Comparison of ENCODE assay signal across 10 mouse cellular contexts in genomic region chr7:19456628-19457027, GRCm38 (mm10). TPM values are rescaled to one million over a fixed set of nuclear protein-coding genes. Genes with fewer than 3 reads are reported as not detected.
DNase-seq lines count a peak whose midpoint lies in the region; ATAC-seq and TF ChIP-seq lines count a peak whose summit lies in the region.
"Had no signal": no experiment of that assay in that cellular context is flagged by ENCODE, and none has a peak within 500 bp of the region (broad histone marks: within the 10 kb centered on the region; RNA-seq: fewer than 3 reads in every experiment).

No protein-coding gene starts in this region.

- no peak overlapping the region for H3ac ChIP-seq in myocyte (ENCODE audit: control insufficient read depth, insufficient read length)

- H3K9ac ChIP-seq in heart, embryonic 12.5 days: 0 out of 2 replicates have a peak overlapping the region, but pooled peaks have one; percentile 7
- no peak overlapping the region for H3K9ac ChIP-seq in lung, embryonic 16.5 days (ENCODE audit: low read length)
- H3K9ac ChIP-seq in hindbrain, embryonic 11.5 days (ENCODE audit: low read depth, low read length): no peak overlapping the region

- H3K9me3 ChIP-seq in heart, embryonic 12.5 days (replicated peaks): no peaks in the 10 kb centered on the region
- no peaks in the 10 kb centered on the region for H3K9me3 ChIP-seq in lung, embryonic 16.5 days (ENCODE audit: control insufficient read depth, low read length)
- H3K9me3 ChIP-seq in hindbrain, embryonic 11.5 days (ENCODE audit: control insufficient read depth, low read length): no peaks in the 10 kb centered on the region

- H3K27ac ChIP-seq in heart, embryonic 12.5 days (ENCODE audit: poor library complexity, severe bottlenecking): no peak overlapping the region
- no peak overlapping the region for H3K27ac ChIP-seq in lung, embryonic 16.5 days (ENCODE audit: low read length)
- no peak overlapping the region for H3K27ac ChIP-seq in hindbrain, embryonic 11.5 days (ENCODE audit: low read depth, low read length)

- H3K4me2 ChIP-seq in heart, embryonic 12.5 days: peak overlapping the region; percentile 97
- H3K4me2 ChIP-seq in lung, embryonic 16.5 days (ENCODE audit: low read depth, low read length): peak overlapping the region; percentile 89
- H3K4me2 ChIP-seq in hindbrain, embryonic 11.5 days (replicated peaks; ENCODE audit: low read depth, low read length): peak overlapping the region; percentile 97; the same call in 1 of the 2 replicates
- H3K4me2 ChIP-seq in myocyte (ENCODE audit: low read depth): peak overlapping the region; percentile 69

- intact Hi-C loops in heart, postnatal 14 days (cut with DNase I): no loop called here

- H3K4me3 ChIP-seq in heart, embryonic 12.5 days: peak overlapping the region; percentile 100
- H3K4me3 ChIP-seq in lung, embryonic 16.5 days (ENCODE audit: low read length): no peak overlapping the region
- H3K4me3 ChIP-seq in hindbrain, embryonic 11.5 days (ENCODE audit: low read depth, low read length): peak overlapping the region; percentile 99
- H3K4me3 ChIP-seq in myocyte: peak overlapping the region; percentile 64

- H3K36me3 ChIP-seq in heart, embryonic 12.5 days: peaks cover 34% of the 10 kb centered on the region
- 0 out of 2 replicates have a peak, but pooled peaks cover under 1% of the 10 kb centered on the region for H3K36me3 ChIP-seq in lung, embryonic 16.5 days (ENCODE audit: control insufficient read depth, insufficient read depth, low read length)
- H3K36me3 ChIP-seq in hindbrain, embryonic 11.5 days (ENCODE audit: control insufficient read depth, insufficient read depth, low read length): peaks cover 2% of the 10 kb centered on the region; the same call in 1 of the 2 replicates
- no peaks in the 10 kb centered on the region for H3K36me3 ChIP-seq in myocyte (ENCODE audit: control insufficient read depth, insufficient read depth)

- no peak for DNase-seq in heart, postnatal 14 days
- DNase-seq in lung, postnatal 25 days (ENCODE audit: low spot score): no peak
- no peak for DNase-seq in hindbrain, embryonic 11.5 days (ENCODE audit: low spot score)
- no peak for DNase-seq in adipocyte (ENCODE audit: low spot score)
- DNase-seq in thymus, postnatal 4 days: no peak
- DNase-seq: gastrocnemius, postnatal 14 days; right cerebral cortex, postnatal 4 days had no signal

- 93% methylated on average over 7 of the region's 7 CpGs for WGBS in heart, embryonic 12.5 days
- 89% methylated on average over 7 of the region's 7 CpGs for WGBS in lung, embryonic 16.5 days
- 97% methylated on average over 7 of the region's 7 CpGs for WGBS in hindbrain, embryonic 11.5 days

- ATAC-seq in heart, embryonic 12.5 days (ENCODE audit: insufficient number of reproducible peaks, low FRiP score): no peak
- no peak for ATAC-seq in lung, embryonic 16.5 days (ENCODE audit: low read depth)
- ATAC-seq in hindbrain, embryonic 11.5 days (ENCODE audit: low FRiP score): no peak

- peaks cover 24% of the 10 kb centered on the region for H3K4me1 ChIP-seq in heart, embryonic 12.5 days (replicated peaks)
- peaks cover 18% of the 10 kb centered on the region for H3K4me1 ChIP-seq in lung, embryonic 16.5 days (replicated peaks; ENCODE audit: control insufficient read depth, insufficient read depth, low read length)
- peaks cover 8% of the 10 kb centered on the region; the same call in 1 of the 2 replicates for H3K4me1 ChIP-seq in hindbrain, embryonic 11.5 days (replicated peaks; ENCODE audit: control insufficient read depth, insufficient read depth, low read length)

- TF ChIP-seq POLR2A in myocyte (IDR thresholded peaks at IDR 0.05; ENCODE audit: insufficient read length, low read depth): no peak

- no peaks in the 10 kb centered on the region for H3K27me3 ChIP-seq in heart, embryonic 12.5 days (replicated peaks)
- H3K27me3 ChIP-seq in lung, embryonic 16.5 days (ENCODE audit: control insufficient read depth, insufficient read depth, low read depth, low read length): no peaks in the 10 kb centered on the region
- H3K27me3 ChIP-seq in hindbrain, embryonic 11.5 days (ENCODE audit: control insufficient read depth, insufficient read depth, low read length): no peaks in the 10 kb centered on the region
- H3K27me3 ChIP-seq in myocyte (ENCODE audit: control insufficient read depth, insufficient read depth, insufficient read length): no peaks in the 10 kb centered on the region

- H3K79me2 ChIP-seq in myocyte (ENCODE audit: control insufficient read depth, insufficient read depth): peaks cover 20% of the 10 kb centered on the region

TF ChIP-seq in myocyte, 11 proteins besides CTCF, POLR2A, EP300 and RAD21:
- TF ChIP-seq MYOD1 (IDR thresholded peaks at IDR 0.05; ENCODE audit: control insufficient read depth in 1 of 3, insufficient read length in 2 of 3, low read depth in 2 of 3) (peak in 2 of 3 experiments; percentile 40 to 78), E2F4 (IDR thresholded peaks at IDR 0.05; ENCODE audit: insufficient read depth) (no peak)
TF ChIP-seq in myocyte: peak in this region for 1.

RNA-seq across cellular contexts. Expression of gene Mark4, which starts 2.0 kb away (rescaled TPM):
- polyA plus RNA-seq in heart, embryonic 12.5 days (2016; fragmentation: Nextera tagmentation; extraction: Ambion mirVana): 11.4 and 11.7 TPM in 2 replicates
- 10 to 100 TPM; 23.3 to 25.0 TPM for total RNA-seq in heart, postnatal 14 days (2021)
- polyA plus RNA-seq in lung, embryonic 16.5 days (2015; fragmentation: Nextera tagmentation; extraction: Ambion mirVana): 5.2 TPM in 2 replicates
- 11.5 and 13.3 TPM in 2 replicates for polyA plus RNA-seq in hindbrain, embryonic 11.5 days (2014; fragmentation: Nextera tagmentation; extraction: Ambion mirVana)
- polyA plus RNA-seq in myocyte (2012; fragmentation: generic; extraction: Trizol): 18.2 TPM

RNA-seq across cellular contexts. Expression of gene Exoc3l2, which starts 6.5 kb away (rescaled TPM):
- polyA plus RNA-seq in heart, embryonic 12.5 days (2016; fragmentation: Nextera tagmentation; extraction: Ambion mirVana): 2.9 and 3.1 TPM in 2 replicates
- total RNA-seq in heart, postnatal 14 days (2021): 1 to 10 TPM in 1 of 2 experiments, under 1 TPM in 1; 0.79 to 1.1 TPM
- 0.72 and 1.1 TPM in 2 replicates for polyA plus RNA-seq in lung, embryonic 16.5 days (2015; fragmentation: Nextera tagmentation; extraction: Ambion mirVana)
- polyA plus RNA-seq in hindbrain, embryonic 11.5 days (2014; fragmentation: Nextera tagmentation; extraction: Ambion mirVana): 0.66 and 0.76 TPM in 2 replicates
- polyA plus RNA-seq in myocyte (2012; fragmentation: generic; extraction: Trizol): not detected

RNA-seq across cellular contexts. Expression of gene Bloc1s3, which starts 51.5 kb away (rescaled TPM):
- polyA plus RNA-seq in heart, embryonic 12.5 days (2016; fragmentation: Nextera tagmentation; extraction: Ambion mirVana): 2.4 TPM in 2 replicates
- total RNA-seq in heart, postnatal 14 days (2021): 1 to 10 TPM; 2.0 to 2.2 TPM
- 1.4 TPM in 2 replicates for polyA plus RNA-seq in lung, embryonic 16.5 days (2015; fragmentation: Nextera tagmentation; extraction: Ambion mirVana)
- polyA plus RNA-seq in hindbrain, embryonic 11.5 days (2014; fragmentation: Nextera tagmentation; extraction: Ambion mirVana): 2.4 and 2.5 TPM in 2 replicates
- 7.8 TPM for polyA plus RNA-seq in myocyte (2012; fragmentation: generic; extraction: Trizol)

RNA-seq across cellular contexts. Expression of gene Trappc6a, which starts 51.6 kb away (rescaled TPM):
- polyA plus RNA-seq in heart, embryonic 12.5 days (2016; fragmentation: Nextera tagmentation; extraction: Ambion mirVana): 66.4 and 74.0 TPM in 2 replicates
- 10 to 100 TPM; 48.9 to 49.6 TPM for total RNA-seq in heart, postnatal 14 days (2021)
- polyA plus RNA-seq in lung, embryonic 16.5 days (2015; fragmentation: Nextera tagmentation; extraction: Ambion mirVana): 104 and 111 TPM in 2 replicates
- 45.7 and 49.8 TPM in 2 replicates for polyA plus RNA-seq in hindbrain, embryonic 11.5 days (2014; fragmentation: Nextera tagmentation; extraction: Ambion mirVana)
- 57.3 TPM for polyA plus RNA-seq in myocyte (2012; fragmentation: generic; extraction: Trizol)

RNA-seq across cellular contexts. Expression of gene Ckm, which starts 52.1 kb away (rescaled TPM):
- polyA plus RNA-seq in heart, embryonic 12.5 days (2016; fragmentation: Nextera tagmentation; extraction: Ambion mirVana): 60.6 and 62.3 TPM in 2 replicates
- 1,000 to 10,000 TPM; 3,946 to 4,137 TPM for total RNA-seq in heart, postnatal 14 days (2021)
- 78.9 and 137 TPM in 2 replicates for polyA plus RNA-seq in lung, embryonic 16.5 days (2015; fragmentation: Nextera tagmentation; extraction: Ambion mirVana)
- polyA plus RNA-seq in hindbrain, embryonic 11.5 days (2014; fragmentation: Nextera tagmentation; extraction: Ambion mirVana): 0.13 TPM in 1 of 2 replicates, not detected in the other
- polyA plus RNA-seq in myocyte (2012; fragmentation: generic; extraction: Trizol): 1,561 TPM
